Mouse (Mus musculus) NIH3T3 (cell line): ENCODE measurements around the gene Polr3e.

Experiments used
- DNase-seq: peaks from one replicate; pipeline ENCODE4 v3.0.0-alpha.2; 2012; ENCODE audit warnings: low read depth

Gene Polr3e

DNA sequence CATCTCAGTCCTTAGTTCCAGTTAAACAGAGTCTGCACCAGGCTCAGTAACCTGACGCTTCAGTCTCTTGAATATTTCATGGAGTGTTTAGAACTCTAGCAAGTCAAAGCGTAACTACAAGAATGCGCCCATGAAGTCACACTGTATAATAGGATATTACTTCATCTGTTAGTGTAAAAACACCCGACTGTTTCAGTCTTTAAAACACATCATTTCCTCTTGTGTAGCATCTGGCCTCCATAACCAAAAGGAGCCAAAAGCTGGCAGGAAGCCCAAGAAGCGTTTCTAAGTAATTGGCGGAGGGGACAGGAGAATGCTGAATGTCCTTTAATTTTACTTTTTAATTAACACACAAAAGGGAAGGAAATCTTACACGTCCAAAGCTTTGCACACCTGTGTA is 59.5 kb downstream of the Polr3e start:
- peak; percentile 37 for DNase-seq

DNA sequence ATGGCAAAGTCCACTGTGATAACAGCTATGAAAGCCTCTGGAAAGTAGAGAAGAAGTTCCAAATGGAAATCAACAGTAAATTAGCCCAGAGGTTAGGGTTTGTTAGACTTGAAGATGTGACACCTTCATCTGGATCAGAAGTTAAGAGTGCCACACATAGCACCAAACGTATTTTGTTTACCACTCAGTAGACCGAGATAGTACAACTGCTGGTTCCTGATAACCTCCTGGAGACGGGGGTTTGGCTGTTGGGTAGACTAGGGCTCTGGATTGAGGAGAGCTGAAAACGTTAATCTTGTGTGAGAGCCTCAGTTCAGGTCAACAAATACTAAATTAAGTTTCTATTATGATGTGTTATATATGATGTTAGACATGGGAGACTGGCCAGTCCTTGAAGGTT is 62.5 kb downstream of the Polr3e start:
- DNase-seq = no peak

DNA sequence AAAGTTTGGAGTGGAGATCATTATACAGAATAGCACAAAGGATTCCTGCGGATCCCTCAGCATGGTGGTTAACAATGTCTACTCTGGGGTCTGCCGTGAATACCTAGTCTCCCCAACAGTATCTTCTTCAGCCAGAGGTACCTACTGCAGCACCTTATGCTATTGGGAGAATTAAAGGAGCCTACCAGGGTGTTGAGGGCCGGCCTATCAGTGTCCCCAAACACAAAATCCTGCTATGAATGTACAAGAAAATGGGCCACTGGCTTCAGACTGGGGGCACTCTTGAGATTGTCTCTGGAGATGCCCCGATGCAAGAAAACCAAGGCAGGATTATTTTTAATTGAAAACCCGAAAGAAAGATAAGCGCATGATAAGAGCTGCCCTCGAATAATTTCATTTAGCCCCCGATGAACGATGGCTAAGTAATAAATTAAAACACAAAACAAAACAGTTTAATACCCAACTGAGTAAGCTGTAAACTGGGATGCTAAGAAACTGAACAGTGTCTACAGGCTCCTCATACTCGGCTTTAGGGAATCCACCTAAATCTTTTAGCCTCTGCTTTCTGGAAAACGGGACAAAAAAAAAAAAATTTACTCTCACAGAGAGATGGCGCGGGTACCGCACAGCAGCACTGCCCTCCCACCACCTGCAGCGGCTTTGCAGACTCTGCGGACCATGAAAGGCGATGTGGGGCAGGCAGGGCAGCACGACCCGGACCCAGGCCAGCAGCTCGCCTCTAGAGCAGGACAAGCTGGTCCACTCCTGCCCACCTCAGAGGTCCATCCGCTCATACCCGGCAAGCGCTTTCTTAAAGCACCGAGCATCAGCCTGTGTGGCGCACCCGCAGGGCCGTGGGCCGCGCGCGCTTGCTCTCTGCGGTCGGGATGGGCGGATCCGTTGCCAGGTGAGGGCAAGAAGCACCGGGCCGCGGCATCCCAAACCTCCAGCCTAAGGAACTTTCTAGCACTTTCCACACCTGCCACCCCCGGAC is 63.7 kb downstream of the Polr3e start:
- peak; percentile 52 for DNase-seq

DNA sequence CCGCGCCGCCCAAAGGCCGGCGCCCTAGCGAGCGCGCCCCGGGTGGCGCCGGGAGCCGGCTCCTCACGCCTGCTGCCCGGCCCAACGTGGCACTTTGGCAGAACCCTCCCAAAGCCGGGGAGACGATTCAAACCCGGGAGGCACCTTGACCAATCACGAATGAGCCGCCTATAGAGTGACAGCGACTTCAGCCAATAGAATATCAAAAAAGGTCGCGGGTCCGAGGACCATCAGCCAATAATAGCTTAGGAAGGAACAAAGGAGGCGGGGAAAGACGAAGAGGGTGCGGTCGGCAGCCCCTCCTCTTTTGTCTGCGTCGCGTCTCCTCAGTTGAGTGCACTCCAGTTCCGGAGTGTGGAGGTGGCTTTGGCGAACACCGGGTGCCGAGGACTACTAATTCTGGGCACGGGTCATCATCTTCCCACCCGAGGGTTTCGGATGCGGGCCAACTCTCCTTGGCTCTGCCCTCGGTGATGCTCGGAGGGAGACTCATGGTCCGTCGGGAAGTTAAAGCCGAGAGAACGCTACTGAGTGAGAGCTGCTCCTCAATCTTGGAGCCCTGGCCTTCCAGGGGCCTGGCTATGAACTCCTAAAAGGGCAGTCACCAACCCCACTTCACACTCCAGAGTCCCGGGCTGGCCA is 64.8 kb downstream of the Polr3e start, which contains the start of the genes Cdr2 and Mfsd13b:
Gene Cdr2, minus strand, starts transcription at position 113 of the 642 bp plus-strand sequence.
Gene Mfsd13b, plus strand, starts transcription at position 310 of the 642 bp plus-strand sequence.
- DNase-seq = peak; percentile 97

DNA sequence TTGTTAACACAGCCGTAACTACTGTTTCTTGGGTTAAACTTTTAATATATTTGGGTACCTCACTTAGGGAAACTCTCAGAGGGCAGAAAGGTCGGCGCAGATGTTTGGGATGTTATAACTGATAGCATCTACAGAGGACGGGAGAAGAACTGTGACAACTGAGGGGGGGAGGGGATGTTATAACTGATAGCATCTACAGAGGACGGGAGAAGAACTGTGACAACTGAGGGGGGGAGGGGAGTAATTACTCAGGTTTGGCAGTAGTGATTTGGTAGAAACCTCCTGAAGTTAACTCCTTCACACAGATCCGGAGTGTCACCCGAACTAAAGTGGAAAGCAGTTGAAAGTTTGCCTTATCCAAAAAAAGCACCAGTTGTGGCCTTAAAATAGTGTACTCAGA is 65.4 kb downstream of the Polr3e start:
- DNase-seq = peak; percentile 18

DNA sequence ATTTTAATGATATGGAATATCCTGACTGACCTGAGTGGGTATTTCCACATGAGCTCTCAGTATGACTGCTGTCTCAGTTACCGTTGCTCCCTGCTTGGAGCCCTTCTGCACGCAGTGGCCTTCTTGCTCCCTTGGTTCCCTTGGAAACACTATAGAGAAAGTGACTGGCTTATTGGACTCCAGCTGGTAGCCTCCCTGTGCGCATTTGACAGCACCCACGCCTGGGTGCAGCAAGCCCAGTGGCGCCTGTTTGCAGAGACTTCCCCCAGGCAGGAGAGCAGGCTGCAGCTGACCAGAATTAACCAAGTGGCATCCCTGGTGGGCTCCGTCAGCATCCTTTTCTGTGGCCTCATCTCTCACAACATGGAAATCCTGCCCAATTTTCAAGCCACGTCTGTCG is 73.6 kb downstream of the Polr3e start:
- no peak for DNase-seq
